Mouse (Mus musculus) kidney, adult 2 months (tissue): ENCODE measurements at regions not wholly inside any gene's neighbourhood (a gene's known extent, or its start where the extent isn't known, plus 50 kb on each side); places are given as distances from the start of the nearest gene placed in this dataset.

Experiments used
- CTCF ChIP-seq: fragments of 200-500 bp; conservative IDR thresholded peaks from 2 replicates; pipeline ENCODE4 v1.5.1; 2011; ENCODE audit warnings: low read depth, mild to moderate bottlenecking, control low read depth, low read length, moderate library complexity, mixed read lengths; ENCODE audit not compliant: insufficient read depth, insufficient read length
- POLR2A ChIP-seq: fragments of 200-500 bp; IDR thresholded peaks from one replicate; pipeline ENCODE4 v1.6.1; 2011; ENCODE audit warnings: low read depth, low read length, control low read depth

DNA sequence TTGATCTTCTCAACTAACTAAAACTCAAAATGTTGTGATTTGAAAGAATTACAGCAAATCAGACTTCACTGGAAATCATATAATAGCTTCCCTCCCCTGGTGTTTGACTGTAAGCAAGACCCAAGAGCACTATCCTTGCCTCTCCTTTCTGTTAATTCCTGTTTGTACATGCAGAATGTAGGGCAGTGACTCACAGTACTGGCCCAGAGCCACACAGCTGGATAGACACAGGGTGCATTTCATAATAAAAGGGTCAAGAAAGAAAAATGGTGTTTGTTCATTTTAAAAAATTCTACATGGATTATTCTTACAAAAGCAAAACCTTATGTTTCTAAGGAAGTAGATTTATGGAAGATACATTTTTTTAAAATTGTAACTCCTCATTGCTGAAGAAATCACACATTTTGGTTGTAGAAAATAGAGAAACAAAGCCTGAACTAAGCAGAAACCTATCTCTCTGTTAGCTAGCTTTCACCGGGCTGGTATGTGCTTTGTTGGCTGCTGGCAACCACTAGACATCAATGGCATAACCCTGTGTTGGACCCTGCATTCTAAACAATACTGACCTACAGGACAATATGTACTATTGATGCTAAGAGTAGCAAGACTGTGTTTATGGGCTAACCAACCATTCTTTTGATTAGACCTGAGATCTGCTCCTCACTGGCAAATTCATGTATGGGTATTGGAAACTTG is 289.0 kb upstream of the Col3a1 start:
- no peak for TF ChIP-seq POLR2A
- no peak for TF ChIP-seq CTCF
